Mouse (Mus musculus): ENCODE data around the gene Trpm5. TPM values are rescaled to one million over a fixed set of nuclear protein-coding genes. Genes with fewer than 3 reads are reported as not detected.
A peak's percentile ranks its signal among the peaks of the same experiment; 100 is the strongest.

Trpm5 gene
- total and polyA plus RNA-seq, 3 experiments, result 1.7 to 1.9 TPM; not detected in 1

GRCm38 (mm10) chr7:143087070-143087579 is 7.3 kb downstream of the Trpm5 start:
- no peak for DNase-seq (ENCODE audit: low read depth, low spot score)

GRCm38 (mm10) chr7:143086366-143086765 is 8.1 kb downstream of the Trpm5 start:
- Histone ChIP-seq H3K4me1 (ENCODE audit: control insufficient read depth in 1 of 2, insufficient read depth in 2 of 2, low read length in 2 of 2) (peaks cover 3 to 26% of the 10 kb centered on the region in 2 experiments; a peak in 3 of 4 replicates), H3K79me2 (ENCODE audit: control insufficient read depth, insufficient read depth, low read length, poor library complexity) (no peaks in the 10 kb centered on the region), H3K9ac (ENCODE audit: control insufficient read depth, low read depth, low read length, poor library complexity, severe bottlenecking) (no peak overlapping the region), H3K36me3 (ENCODE audit: control insufficient read depth in 1 of 2, insufficient read depth in 2 of 2, low read length in 2 of 2) (peaks cover 0 to 14% of the 10 kb centered on the region in 2 experiments; a peak in 2 of 4 replicates), H3K4me3 (ENCODE audit: control insufficient read depth in 1 of 2, insufficient read depth in 1 of 2, low read depth in 2 of 2, low read length in 2 of 2) (no peak overlapping the region), H3K27me3 (ENCODE audit: control insufficient read depth in 1 of 2, insufficient read depth in 2 of 2, low read length in 2 of 2) (peaks cover 0 to 2% of the 10 kb centered on the region in 2 experiments; a peak in 2 of 4 replicates), H3K9me3 (replicated peaks; ENCODE audit: insufficient read depth, low read length) (no peaks in the 10 kb centered on the region), H3K27ac (ENCODE audit: control insufficient read depth, low read depth, low read length) (no peak overlapping the region)
- peak; percentile 78 for DNase-seq (ENCODE audit: low read depth, low spot score)
- TF ChIP-seq MYC (IDR thresholded peaks at IDR 0.05; ENCODE audit: low read depth, low read length) (no peak), ZC3H11A (IDR thresholded peaks at IDR 0.05; ENCODE audit: low read depth, low read length) (peak; percentile 96), TBP (IDR thresholded peaks at IDR 0.05; ENCODE audit: low read depth, low read length) (no peak), CTCF (IDR thresholded peaks at IDR 0.05 in 2 of 3, conservative IDR thresholded peaks at IDR 0.05 in 1 of 3; ENCODE audit: control insufficient read depth in 1 of 3, insufficient read depth in 1 of 3, low read depth in 2 of 3, low read length in 3 of 3, poor library complexity in 1 of 3, severe bottlenecking in 1 of 3) (peak; percentile 87 to 97 (median 94)), USF2 (IDR thresholded peaks at IDR 0.05; ENCODE audit: borderline replicate concordance in 1 of 2, insufficient read depth in 1 of 2, low read depth in 1 of 2, low read length in 2 of 2) (no peak), HCFC1 (IDR thresholded peaks at IDR 0.05; ENCODE audit: low read depth, low read length) (no peak), POLR2AphosphoS2 (IDR thresholded peaks at IDR 0.05; ENCODE audit: low read length) (no peak), ELF1 (IDR thresholded peaks at IDR 0.05; ENCODE audit: low read depth, low read length) (no peak), MYB (IDR thresholded peaks at IDR 0.05; ENCODE audit: low read depth, low read length) (no peak), EP300 (IDR thresholded peaks at IDR 0.05; ENCODE audit: low read depth in 1 of 2, low read length in 2 of 2) (no peak), ZMIZ1 (IDR thresholded peaks at IDR 0.05; ENCODE audit: low read depth, low read length) (no peak), MAZ (IDR thresholded peaks at IDR 0.05; ENCODE audit: low read depth, low read length) (peak; percentile 33; the same call in 1 of the 2 replicates), USF1 (IDR thresholded peaks at IDR 0.05; ENCODE audit: low read depth, low read length) (no peak), UBTF (IDR thresholded peaks at IDR 0.05; ENCODE audit: borderline replicate concordance, insufficient read depth, low read depth, low read length) (no peak), GABPA (IDR thresholded peaks at IDR 0.05; ENCODE audit: low read depth, low read length) (no peak), E2F4 (IDR thresholded peaks at IDR 0.05; ENCODE audit: borderline replicate concordance, low read depth, low read length) (no peak), GATA1 (IDR thresholded peaks at IDR 0.05; ENCODE audit: low read depth, low read length) (no peak), ETS1 (IDR thresholded peaks at IDR 0.05; ENCODE audit: low read depth, low read length) (no peak), NELFE (IDR thresholded peaks at IDR 0.05; ENCODE audit: low read depth, low read length) (no peak), NRF1 (IDR thresholded peaks at IDR 0.05; ENCODE audit: insufficient read depth, low read depth, low read length, poor library complexity, severe bottlenecking) (no peak), ZNF384 (IDR thresholded peaks at IDR 0.05; ENCODE audit: low read depth, low read length) (no peak), RAD21 (IDR thresholded peaks at IDR 0.05; ENCODE audit: low read depth, low read length) (peak; percentile 95), SIN3A (IDR thresholded peaks at IDR 0.05; ENCODE audit: low read length) (no peak), CHD2 (IDR thresholded peaks at IDR 0.05; ENCODE audit: low read length) (no peak), TCF12 (IDR thresholded peaks at IDR 0.05; ENCODE audit: low read depth, low read length) (no peak), SMC3 (IDR thresholded peaks at IDR 0.05; ENCODE audit: low read depth, low read length) (peak; percentile 99), RCOR1 (IDR thresholded peaks at IDR 0.05; ENCODE audit: low read depth, low read length) (no peak)

More at GRCm38 (mm10) chr7:143087070-143087579, 7.3 kb downstream of the Trpm5 start:
- Histone ChIP-seq H3K36me3 (ENCODE audit: control insufficient read depth in 1 of 2, insufficient read depth in 2 of 2, low read length in 2 of 2) (peaks cover 0 to 6% of the 10 kb centered on the region in 2 experiments; a peak in 2 of 4 replicates), H3K9ac (ENCODE audit: control insufficient read depth, low read depth, low read length, poor library complexity, severe bottlenecking) (no peak overlapping the region), H3K27me3 (ENCODE audit: control insufficient read depth in 1 of 2, insufficient read depth in 2 of 2, low read length in 2 of 2) (peaks cover 0 to 2% of the 10 kb centered on the region in 2 experiments; a peak in 2 of 4 replicates), H3K4me3 (ENCODE audit: control insufficient read depth in 1 of 2, insufficient read depth in 1 of 2, low read depth in 2 of 2, low read length in 2 of 2) (no peak overlapping the region), H3K79me2 (ENCODE audit: control insufficient read depth, insufficient read depth, low read length, poor library complexity) (no peaks in the 10 kb centered on the region), H3K4me1 (ENCODE audit: control insufficient read depth in 1 of 2, insufficient read depth in 2 of 2, low read length in 2 of 2) (peaks cover 0 to 19% of the 10 kb centered on the region in 2 experiments; a peak in 3 of 4 replicates), H3K9me3 (replicated peaks; ENCODE audit: insufficient read depth, low read length) (no peaks in the 10 kb centered on the region), H3K27ac (ENCODE audit: control insufficient read depth, low read depth, low read length) (no peak overlapping the region)
- TF ChIP-seq TCF12 (IDR thresholded peaks at IDR 0.05; ENCODE audit: low read depth, low read length) (no peak), MYB (IDR thresholded peaks at IDR 0.05; ENCODE audit: low read depth, low read length) (no peak), UBTF (IDR thresholded peaks at IDR 0.05; ENCODE audit: borderline replicate concordance, insufficient read depth, low read depth, low read length) (no peak), USF1 (IDR thresholded peaks at IDR 0.05; ENCODE audit: low read depth, low read length) (no peak), MAX (IDR thresholded peaks at IDR 0.05; ENCODE audit: low read length) (no peak), SIN3A (IDR thresholded peaks at IDR 0.05; ENCODE audit: low read length) (no peak), CTCF (IDR thresholded peaks at IDR 0.05 in 2 of 3, conservative IDR thresholded peaks at IDR 0.05 in 1 of 3; ENCODE audit: control insufficient read depth in 1 of 3, insufficient read depth in 1 of 3, low read depth in 2 of 3, low read length in 3 of 3, poor library complexity in 1 of 3, severe bottlenecking in 1 of 3) (peak; percentile 17 to 65 (median 56); a peak in 4 of 6 replicates), SMC3 (IDR thresholded peaks at IDR 0.05; ENCODE audit: low read depth, low read length) (peak; percentile 76), ZC3H11A (IDR thresholded peaks at IDR 0.05; ENCODE audit: low read depth, low read length) (peak; percentile 60), POLR2A (IDR thresholded peaks at IDR 0.05; ENCODE audit: control insufficient read depth in 1 of 2, insufficient read depth in 1 of 2, low read depth in 1 of 2, low read length in 2 of 2, poor library complexity in 1 of 2) (no peak), RAD21 (IDR thresholded peaks at IDR 0.05; ENCODE audit: low read depth, low read length) (peak; percentile 55)

All from MEL (cell line).